ENCODE assay signal across 29 mouse cellular contexts in the genomic region with DNA sequence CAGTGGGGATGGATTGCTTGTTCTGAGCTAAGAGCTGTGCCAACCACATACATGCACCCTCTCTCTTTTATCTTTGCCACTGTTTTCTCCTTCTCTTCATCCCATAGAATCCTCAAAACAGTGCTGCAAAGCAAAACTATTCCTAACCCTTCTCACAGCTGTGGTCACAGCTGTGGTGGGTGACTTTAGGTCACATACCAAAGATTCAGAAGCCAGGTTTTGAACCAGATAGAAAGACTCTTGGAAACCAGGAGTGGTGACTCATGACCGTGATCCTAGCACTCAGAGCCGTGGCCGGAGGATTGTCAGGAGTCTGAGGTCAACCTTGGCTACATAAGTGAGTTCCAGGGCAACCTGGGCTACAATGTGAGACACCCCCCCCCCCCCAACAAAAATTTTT. TPM values are rescaled to one million over a fixed set of nuclear protein-coding genes. Genes with fewer than 3 reads are reported as not detected.
DNase-seq lines count a peak whose midpoint lies in the region; ATAC-seq and TF ChIP-seq lines count a peak whose summit lies in the region.
"Had no signal": no experiment of that assay in that cellular context is flagged by ENCODE, and none has a peak within 500 bp of the region (broad histone marks: within the 10 kb centered on the region; RNA-seq: fewer than 3 reads in every experiment).

No protein-coding gene starts in this region.

- H3K4me1 ChIP-seq in hindbrain, embryonic 10.5 days (replicated peaks): peaks cover 52% of the 10 kb centered on the region
- H3K4me1 ChIP-seq in hindbrain, embryonic 14.5 days (replicated peaks; ENCODE audit: control insufficient read depth, insufficient read depth, low read length): no peaks in the 10 kb centered on the region
- H3K4me1 ChIP-seq in lung, postnatal 0 days (ENCODE audit: insufficient read depth, low read depth, low read length): no peaks in the 10 kb centered on the region

- no peak overlapping the region for H3K9ac ChIP-seq in hindbrain, embryonic 14.5 days
- no peak overlapping the region for H3K9ac ChIP-seq in lung, postnatal 0 days (replicated peaks; ENCODE audit: low read depth)
- H3K9ac ChIP-seq: heart, embryonic 15.5 days; hindbrain, embryonic 15.5 days; liver, embryonic 14.5 days; midbrain, embryonic 12.5 days had no signal

- TF ChIP-seq EP300 in lung, postnatal 0 days (IDR thresholded peaks at IDR 0.05): no peak

- no peak for TF ChIP-seq CTCF in lung, postnatal 0 days (IDR thresholded peaks at IDR 0.05)

- peak overlapping the region; percentile 35; the same call in 1 of the 2 replicates for H3K27ac ChIP-seq in hindbrain, embryonic 10.5 days
- no peak overlapping the region for H3K27ac ChIP-seq in hindbrain, embryonic 14.5 days
- no peak overlapping the region for H3K27ac ChIP-seq in lung, postnatal 0 days (ENCODE audit: low read length)
- H3K27ac ChIP-seq: heart, embryonic 10.5 days; heart, embryonic 15.5 days; hindbrain, embryonic 15.5 days; liver, embryonic 14.5 days; midbrain, embryonic 12.5 days had no signal

- no peaks in the 10 kb centered on the region for H3K9me3 ChIP-seq in hindbrain, embryonic 10.5 days
- H3K9me3 ChIP-seq in hindbrain, embryonic 14.5 days (ENCODE audit: control insufficient read depth, low read length): no peaks in the 10 kb centered on the region
- no peaks in the 10 kb centered on the region for H3K9me3 ChIP-seq in lung, postnatal 0 days (ENCODE audit: low read length)
- H3K9me3 ChIP-seq: heart, embryonic 10.5 days; heart, embryonic 15.5 days; hindbrain, embryonic 15.5 days; megakaryocyte, embryonic 14.5 days; midbrain, embryonic 12.5 days had no signal

- ATAC-seq in hindbrain, embryonic 14.5 days (ENCODE audit: low FRiP score): no peak
- ATAC-seq in lung, postnatal 0 days: no peak
- ATAC-seq: CD4-positive, CD25-positive, alpha-beta regulatory T cell, adult 4 months; forebrain, embryonic 14.5 days had no signal

- H3K36me3 ChIP-seq in hindbrain, embryonic 10.5 days: no peaks in the 10 kb centered on the region
- no peaks in the 10 kb centered on the region for H3K36me3 ChIP-seq in hindbrain, embryonic 14.5 days (replicated peaks; ENCODE audit: control insufficient read depth, insufficient read depth)
- H3K36me3 ChIP-seq in lung, postnatal 0 days (ENCODE audit: insufficient read depth, low read length): no peaks in the 10 kb centered on the region
- H3K36me3 ChIP-seq: heart, embryonic 10.5 days; heart, embryonic 15.5 days; hindbrain, embryonic 15.5 days; midbrain, embryonic 12.5 days had no signal

- no peak for DNase-seq in hindbrain, embryonic 10.5 days (ENCODE audit: low spot score)
- no peak for DNase-seq in hindbrain, embryonic 14.5 days (ENCODE audit: low spot score)
- peak; percentile 35 for DNase-seq in lung, postnatal 0 days (ENCODE audit: low spot score)
- no peak for DNase-seq in lung, postnatal 25 days (ENCODE audit: low spot score)
- peak; percentile 34 for DNase-seq in embryo, embryonic 11 days
- DNase-seq in spleen, postnatal 14 days (ENCODE audit: low spot score in 2 of 2): no peak
- DNase-seq in adrenal gland, postnatal 36 days: no peak
- DNase-seq: adrenal gland, adult 8-10 months; cerebellum, adult 11 months; cerebellum, adult 9-10 months; cerebellum, postnatal 36 days; gastrocnemius, postnatal 14 days; heart, postnatal 36 days; kidney, adult 18-20 months; layer of hippocampus, adult 9-11 months; liver; lung, adult 2 months; lung, postnatal 4 days; right cerebral cortex, postnatal 25 days; thymus, postnatal 14 days had no signal

- H3K27me3 ChIP-seq in hindbrain, embryonic 10.5 days (ENCODE audit: insufficient read depth, poor library complexity, severe bottlenecking): no peaks in the 10 kb centered on the region
- H3K27me3 ChIP-seq in hindbrain, embryonic 14.5 days (ENCODE audit: control insufficient read depth, insufficient read depth, low read length): no peaks in the 10 kb centered on the region
- H3K27me3 ChIP-seq in lung, postnatal 0 days (replicated peaks; ENCODE audit: insufficient read depth, low read length): no peaks in the 10 kb centered on the region
- H3K27me3 ChIP-seq: heart, embryonic 15.5 days; hindbrain, embryonic 15.5 days; midbrain, embryonic 12.5 days had no signal

- H3K4me3 ChIP-seq in hindbrain, embryonic 10.5 days: no peak overlapping the region
- H3K4me3 ChIP-seq in hindbrain, embryonic 14.5 days (replicated peaks; ENCODE audit: low read length): no peak overlapping the region
- H3K4me3 ChIP-seq in lung, postnatal 0 days (ENCODE audit: low read depth, low read length): no peak overlapping the region
- H3K4me3 ChIP-seq: heart, embryonic 10.5 days; heart, embryonic 15.5 days; hindbrain, embryonic 15.5 days; megakaryocyte, embryonic 14.5 days; midbrain, embryonic 12.5 days had no signal

- WGBS in hindbrain, embryonic 10.5 days: 64% methylated on average over 3 of the region's 3 CpGs
- 83% methylated on average over 3 of the region's 3 CpGs for WGBS in hindbrain, embryonic 14.5 days
- WGBS in lung, postnatal 0 days: 56% methylated on average over 3 of the region's 3 CpGs

- H3K4me2 ChIP-seq in hindbrain, embryonic 14.5 days (replicated peaks): no peak overlapping the region
- no peak overlapping the region for H3K4me2 ChIP-seq in lung, postnatal 0 days (replicated peaks; ENCODE audit: low read depth, low read length)
- H3K4me2 ChIP-seq: heart, embryonic 15.5 days; hindbrain, embryonic 15.5 days; midbrain, embryonic 12.5 days had no signal

RNA-seq across cellular contexts. Expression of a gene that starts 51.5 kb away (rescaled TPM):
- 30.2 and 31.8 TPM in 2 replicates for polyA plus RNA-seq in hindbrain, embryonic 10.5 days (2016; fragmentation: Nextera tagmentation; extraction: Ambion mirVana)
- 13.0 and 14.3 TPM in 2 replicates for polyA plus RNA-seq in hindbrain, embryonic 14.5 days (2014; fragmentation: Nextera tagmentation; extraction: Ambion mirVana)
- 112 and 126 TPM in 2 replicates for polyA plus RNA-seq in lung, postnatal 0 days (2015; fragmentation: Nextera tagmentation; extraction: Ambion mirVana)
- 100 to 1,000 TPM; 156 to 161 TPM for total RNA-seq in adrenal gland, postnatal 36 days (2021)
- total RNA-seq: granulocyte monocyte progenitor cell, adult 5-6 weeks had no signal

Comparison
In these comparisons a context has a peak if more than half of its experiments do, and no peak if none do; other contexts are left out.
1. DNase-seq: peak in lung, postnatal 0 days (single experiment) and embryo, embryonic 11 days (single experiment); none in hindbrain, embryonic 10.5 days (single experiment), hindbrain, embryonic 14.5 days (single experiment), lung, postnatal 25 days (single experiment), spleen, postnatal 14 days (0 of 2) and adrenal gland, postnatal 36 days (0 of 2).